Mouse (Mus musculus) lung, adult 10 weeks (tissue): Measurements from ENCODE around the gene Dach1. TPM values are rescaled to one million over a fixed set of nuclear protein-coding genes. Genes with fewer than 3 reads are reported as not detected.

Experiments
- polyA plus RNA-seq: library from polyadenylated mRNA; stranded (reverse); fragments of 350-450 nt; fragmentation: Illumina TruSeq; extraction: RNeasy Lipid Tissue Mini Kit (QIAGEN cat#74804); gene quantifications from one replicate; pipeline ENCODE4 v1.2.3, GENCODE M21; 2014; ENCODE audit warnings: low read depth, low replicate concordance; ENCODE audit not compliant: insufficient read depth

The Dach1 gene
- polyA plus RNA-seq = 5.3 TPM

GRCm38 (mm10) chr14:98169421-98170076 lies at the start of gene Dach1:
Gene Dach1, minus strand, starts transcription at chr14:98169765.

